Mouse (Mus musculus) brain, embryonic 14.5 days (tissue): ENCODE results near the gene Atp6v1a. TPM values are rescaled to one million over a fixed set of nuclear protein-coding genes. Genes with fewer than 3 reads are reported as not detected.
A peak's percentile ranks its signal among the peaks of the same experiment; 100 is the strongest.

Experiments
- DNase-seq: peaks from one replicate; pipeline ENCODE4 v3.0.0-alpha.2; 2011; ENCODE audit warnings: low read depth
- CTCF ChIP-seq: fragments of 200-500 bp; IDR thresholded peaks from 2 replicates; pipeline ENCODE4 v1.5.1; 2012; ENCODE audit warnings: inconsistent platforms, mild to moderate bottlenecking, moderate library complexity, borderline replicate concordance; ENCODE audit not compliant: insufficient read depth, insufficient read length; ENCODE audit errors: extremely low read depth
- POLR2A ChIP-seq: fragments of 200-500 bp; IDR thresholded peaks from 2 replicates; pipeline ENCODE4 v1.6.1; 2012; ENCODE audit warnings: mild to moderate bottlenecking, inconsistent platforms, borderline replicate concordance; ENCODE audit not compliant: poor library complexity, insufficient read depth, insufficient read length, severe bottlenecking; ENCODE audit errors: extremely low read depth
- polyA plus RNA-seq: library from polyadenylated mRNA; depleted of rRNA; stranded (reverse); fragments of >200 nt; gene quantifications from 2 replicates; pipeline ENCODE4 v1.2.3, GENCODE M21; 2012; rRNA removed

The Atp6v1a gene
- polyA plus RNA-seq, result 75.6 and 84.2 TPM in 2 replicates

DNA sequence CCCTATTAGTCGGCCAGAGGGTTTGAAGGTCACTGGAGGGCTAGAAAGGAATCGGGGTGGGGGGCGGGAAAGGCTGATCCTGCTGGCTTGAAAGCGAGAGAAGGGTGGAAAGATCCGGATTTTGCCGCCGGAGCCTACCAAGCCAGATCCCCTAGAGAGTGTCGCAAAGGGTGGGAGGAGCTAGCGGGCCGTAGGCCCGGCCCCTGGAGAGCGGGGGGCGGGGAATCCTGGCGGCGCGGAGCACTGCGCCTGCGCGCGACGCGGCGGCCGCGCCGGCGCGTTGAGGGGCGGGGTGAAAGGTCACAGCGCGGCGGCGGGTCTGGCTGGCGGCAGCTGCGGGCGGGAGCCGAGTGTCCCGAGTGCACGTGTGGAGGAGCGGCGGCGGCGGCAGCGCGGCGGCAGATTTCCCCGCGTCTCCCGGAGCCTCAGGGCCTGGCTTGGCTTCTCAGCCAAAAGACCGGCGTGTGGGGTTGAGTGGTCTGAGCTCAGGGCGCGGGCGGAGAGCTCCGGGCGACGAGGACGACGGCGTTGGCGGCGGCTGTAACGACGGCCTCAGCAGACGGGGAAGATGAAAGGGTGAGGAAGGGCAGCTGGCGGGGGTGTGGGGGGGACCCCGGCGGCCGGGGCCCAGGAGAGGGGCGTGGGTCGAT, at the start of gene Atp6v1a, which contains the start of gene Naa50:
Atp6v1a (minus strand) TSS at position 170 of the 650 bp plus-strand sequence.
Naa50 (plus strand) TSS at position 295 of the 650 bp plus-strand sequence.
- DNase-seq, result peak; percentile 96
- TF ChIP-seq POLR2A (peak; percentile 87), CTCF (no peak)

- TF ChIP-seq POLR2A (no peak), CTCF (no peak)
- no peak for DNase-seq
Observed at GRCm38 (mm10) chr16:44188766-44189165, 49.3 kb upstream of the Atp6v1a start.

DNA sequence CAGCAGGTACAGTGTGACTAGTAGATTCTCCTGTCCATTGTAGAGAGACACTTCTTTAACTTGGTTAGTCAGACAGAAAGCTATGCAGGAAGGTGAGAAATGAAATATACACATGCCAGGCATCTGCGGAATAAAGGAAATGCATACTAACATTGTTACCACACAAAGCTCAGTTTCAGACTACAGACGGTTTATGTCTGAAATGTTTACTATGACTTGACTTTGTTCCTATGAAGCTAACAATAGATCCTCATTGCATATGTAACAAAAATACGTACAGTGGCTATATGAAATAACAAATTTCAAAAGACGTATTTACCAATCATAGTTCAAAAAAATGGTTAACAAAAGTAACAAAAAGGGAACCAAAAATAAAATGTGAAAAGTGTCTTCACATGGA, 47.7 kb upstream of the Atp6v1a start:
- TF ChIP-seq POLR2A, result no peak
- TF ChIP-seq CTCF, result no peak
- no peak for DNase-seq

DNA sequence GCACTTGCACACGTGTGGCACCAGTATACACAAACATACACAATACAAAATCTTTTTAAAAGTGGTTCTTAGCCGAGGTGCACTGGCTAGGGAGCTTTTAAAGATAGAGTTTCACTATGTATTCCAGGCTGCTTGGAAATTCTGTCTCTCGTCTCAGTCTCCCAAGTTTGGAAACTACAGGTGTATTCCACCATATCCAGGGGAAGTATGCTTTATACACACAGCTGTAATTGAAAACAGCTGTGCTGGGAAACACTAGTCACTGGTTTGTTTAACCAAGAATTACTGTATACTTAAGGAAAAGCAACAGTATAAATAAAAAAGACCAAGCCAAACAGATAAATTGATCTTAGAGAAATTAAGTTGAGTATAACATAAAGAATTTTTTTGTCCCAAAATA, 45.3 kb upstream of the Atp6v1a start:
- TF ChIP-seq CTCF (no peak), POLR2A (no peak)
- no peak for DNase-seq

DNA sequence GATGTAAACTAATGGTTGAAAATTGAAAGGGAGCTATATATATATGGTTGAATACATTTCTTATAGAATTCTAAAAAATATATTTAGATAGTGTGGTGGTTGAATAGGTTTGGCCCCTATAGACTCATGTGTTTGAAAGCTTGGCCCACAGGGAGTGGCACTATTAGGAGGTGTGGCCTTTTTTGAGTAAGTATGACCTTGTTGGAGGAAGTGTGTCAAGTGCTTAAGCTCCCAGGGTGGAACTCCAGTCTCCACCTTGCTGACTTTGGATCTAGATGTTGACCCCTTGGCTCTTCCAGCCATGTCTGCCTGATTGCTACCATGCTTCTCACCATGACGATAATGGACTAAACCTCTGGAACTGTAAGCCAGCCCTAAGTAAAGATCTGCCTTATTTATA, 43.1 kb upstream of the Atp6v1a start:
- TF ChIP-seq POLR2A, result no peak
- no peak for TF ChIP-seq CTCF
- no peak for DNase-seq

DNA sequence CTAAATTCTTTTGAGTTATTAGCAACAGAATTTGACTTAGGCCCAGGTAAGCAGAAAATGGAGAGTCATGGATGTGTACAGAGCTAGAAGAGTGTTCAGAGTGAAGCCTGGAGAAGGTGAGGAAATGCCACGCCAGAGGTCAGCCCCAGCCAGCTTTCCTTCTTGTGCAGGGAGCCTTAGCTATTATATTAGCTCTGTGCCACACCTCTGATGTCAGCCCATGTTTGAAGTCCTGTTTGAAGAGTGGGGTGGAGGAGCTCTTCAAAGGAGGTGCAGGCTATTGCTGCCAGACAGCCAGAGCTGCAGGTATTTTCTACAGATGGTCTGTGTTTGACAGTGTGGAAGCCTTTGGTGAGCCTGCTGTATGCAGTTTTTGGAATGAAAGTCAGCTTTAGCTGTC, 39.0 kb upstream of the Atp6v1a start:
- peak; percentile 46 for DNase-seq
- no peak for TF ChIP-seq POLR2A
- TF ChIP-seq CTCF, result no peak

GRCm38 (mm10) chr16:44176511-44176910, 37.0 kb upstream of the Atp6v1a start:
- TF ChIP-seq CTCF (no peak), POLR2A (no peak)

DNA sequence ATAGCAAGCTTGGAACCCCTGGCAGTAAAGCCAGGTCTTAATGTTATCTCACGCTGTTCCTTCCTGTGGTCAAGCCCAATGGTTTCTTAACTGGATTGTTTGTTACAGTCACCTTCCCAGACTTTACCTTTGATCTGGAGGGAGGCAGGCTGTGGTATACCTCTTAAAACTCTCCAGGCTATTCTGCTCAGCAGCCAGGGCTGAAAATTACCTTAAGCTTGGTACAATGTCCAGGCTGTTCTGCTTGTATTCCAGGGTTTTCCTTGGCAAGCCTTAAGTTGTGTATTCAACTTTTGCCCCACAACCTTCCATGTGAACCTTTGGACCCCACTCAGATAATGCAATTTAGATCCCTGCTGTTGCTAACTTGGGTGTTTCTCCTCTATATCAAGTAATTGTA, 35.5 kb upstream of the Atp6v1a start:
- no peak for DNase-seq
- TF ChIP-seq POLR2A, result no peak
- TF ChIP-seq CTCF, result no peak

More at GRCm38 (mm10) chr16:44176511-44176910, 37.0 kb upstream of the Atp6v1a start:
- no peak for DNase-seq

DNA sequence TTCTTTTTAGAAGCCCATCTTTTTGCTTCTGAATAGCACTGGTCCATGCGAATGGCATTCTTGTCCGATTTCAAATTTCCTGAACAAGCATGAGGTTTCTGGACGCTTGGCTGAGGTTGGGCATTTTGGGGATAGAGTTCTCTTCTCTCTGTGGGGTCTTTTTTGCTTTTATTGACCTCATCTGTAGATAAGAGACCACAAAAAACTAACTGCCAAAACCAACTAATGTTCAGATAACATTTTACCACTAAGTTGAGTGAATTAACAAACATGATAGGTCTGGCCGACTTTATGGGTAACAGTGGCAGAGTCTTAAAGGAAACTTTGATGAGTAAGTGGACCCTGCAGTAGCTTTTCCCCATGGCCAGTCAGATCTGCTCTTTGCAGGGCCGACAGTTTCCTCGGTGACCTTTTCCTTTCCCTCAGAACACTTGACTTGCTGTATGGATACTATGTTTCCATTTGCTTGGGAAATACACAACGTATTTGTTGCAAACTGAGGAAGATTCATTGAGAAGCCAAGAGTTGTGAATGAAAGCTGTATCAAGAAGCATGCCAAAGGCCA, 34.5 kb upstream of the Atp6v1a start:
- no peak for DNase-seq
- TF ChIP-seq CTCF (no peak), POLR2A (no peak)

DNA sequence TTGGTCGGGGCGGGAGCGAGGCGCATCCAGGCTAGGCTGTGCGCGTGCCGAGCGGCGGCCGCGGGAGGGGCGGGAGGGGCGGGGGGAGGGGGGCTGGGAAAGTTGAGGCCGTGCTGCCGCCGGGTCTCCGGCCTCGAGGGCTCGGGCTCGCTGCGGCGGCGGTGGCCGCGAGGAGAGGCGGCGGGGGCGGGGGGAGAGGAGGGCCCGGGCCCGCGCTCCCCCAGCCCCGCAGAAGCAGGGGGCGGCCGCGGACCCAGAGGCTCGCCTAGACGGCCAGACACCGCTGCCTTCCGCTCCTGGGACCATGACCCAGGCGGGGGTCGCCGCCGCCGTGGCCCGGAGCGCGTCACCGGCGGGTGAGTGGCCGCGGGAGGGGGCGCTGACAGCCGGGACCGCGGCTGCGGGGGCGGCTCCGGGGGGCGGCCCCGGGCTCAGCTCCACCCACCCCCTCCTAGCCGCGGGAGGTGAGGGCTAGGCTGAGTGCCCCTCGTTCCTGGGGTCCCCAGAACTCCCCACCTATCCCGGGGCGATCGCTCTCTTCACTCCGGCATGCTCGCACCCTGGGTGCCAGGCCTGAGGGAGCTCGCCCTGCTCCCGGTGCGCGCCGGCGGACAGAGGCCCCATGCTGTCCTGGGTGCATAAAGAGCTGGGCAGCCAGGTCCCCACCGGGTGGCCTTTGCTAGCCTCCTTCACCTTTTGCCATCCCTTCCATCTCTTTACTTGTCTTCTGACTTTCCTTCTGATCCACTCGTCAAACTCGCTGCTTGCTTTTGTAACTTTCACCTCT, 33.8 kb upstream of the Atp6v1a start, which contains the start of gene Usf3:
Usf3 (plus strand) TSS at position 92 of the 787 bp plus-strand sequence.
- peak; percentile 45 for DNase-seq
- TF ChIP-seq CTCF, result no peak
- TF ChIP-seq POLR2A, result peak; percentile 77
